Mouse (Mus musculus) kidney, embryonic 14.5 days (tissue): Measurements from ENCODE around the gene Supt20. TPM values are rescaled to one million over a fixed set of nuclear protein-coding genes. Genes with fewer than 3 reads are reported as not detected.
"Not testable (repeated sequence)": the region's sequence is repeated elsewhere in the genome, so short reads cannot be mapped to it uniquely, and the experiment has no call there.

Experiments used
- ATAC-seq: fragments of 200-750 bp; cut with Nextera tagmentation; 2 replicates; pipeline ENCODE4 v1.8.0; 2017; ENCODE audit warnings: moderate number of reproducible peaks, mild to moderate bottlenecking, moderate TSS enrichment, moderate library complexity; ENCODE audit not compliant: low FRiP score, low TSS enrichment
- H3K27ac ChIP-seq: fragments of 300-500 bp; sonication (generic); 2 replicates; pipeline ENCODE4 v1.5.1; 2014; ENCODE audit warnings: low read depth, mild to moderate bottlenecking, low read length, moderate library complexity, mixed read lengths
- H3K27me3 ChIP-seq: fragments of 300-500 bp; sonication (generic); 2 replicates; pipeline ENCODE4 v1.6.1; 2014; ENCODE audit warnings: mild to moderate bottlenecking, low read length; ENCODE audit not compliant: control insufficient read depth, insufficient read depth
- H3K36me3 ChIP-seq: fragments of 300-500 bp; sonication (generic); 2 replicates; pipeline ENCODE4 v1.6.1; 2014; ENCODE audit warnings: low read length, mixed read lengths; ENCODE audit not compliant: control insufficient read depth, insufficient read depth
- H3K4me1 ChIP-seq: fragments of 300-500 bp; sonication (generic); 2 replicates; pipeline ENCODE4 v1.6.1; 2014; ENCODE audit warnings: low read length, mixed read lengths; ENCODE audit not compliant: control insufficient read depth, insufficient read depth
- H3K4me2 ChIP-seq: fragments of 300-500 bp; sonication (generic); replicated peaks from 2 replicates; pipeline ENCODE4 v1.6.1; 2014; ENCODE audit warnings: low read depth, mild to moderate bottlenecking, low read length
- H3K4me3 ChIP-seq: fragments of 300-500 bp; sonication (generic); 2 replicates; pipeline ENCODE4 v1.5.1; 2014; ENCODE audit warnings: mild to moderate bottlenecking, low read length
- H3K9ac ChIP-seq: fragments of 300-500 bp; sonication (generic); 2 replicates; pipeline ENCODE4 v1.6.1; 2014; ENCODE audit warnings: low read depth, mild to moderate bottlenecking, low read length, moderate library complexity
- H3K9me3 ChIP-seq: fragments of 300-500 bp; sonication (generic); 2 replicates; pipeline ENCODE4 v1.6.1; 2016; ENCODE audit warnings: low read length; ENCODE audit not compliant: control insufficient read depth
- WGBS: fragments of 180-500 bp; shearing (Covaris S2); extraction: QIAGEN DNeasy Blood & Tissue Kit; methylation state at CpG from one replicate; pipeline ENCODE4 v1.1.7; 2014; 5-methylcytosine and 5-hydroxymethylcytosine counted together
- polyA plus RNA-seq: library from polyadenylated mRNA; unstranded; fragments of >200 nt; fragmentation: Nextera tagmentation; extraction: Ambion mirVana; gene quantifications from 2 replicates; pipeline ENCODE4 v1.2.1, GENCODE M21; 2014

Supt20 gene
- polyA plus RNA-seq, 1 experiment from 2014 or later = 121 TPM

- H3K4me3 ChIP-seq = no peak overlapping the region
- H3K9ac ChIP-seq = no peak overlapping the region
- ATAC-seq = no peak
- H3K36me3 ChIP-seq = no peaks in the 10 kb centered on the region
- H3K4me2 ChIP-seq = no peak overlapping the region; the same call in 1 of the 2 replicates
- peaks cover 9% of the 10 kb centered on the region; the same call in 1 of the 2 replicates for H3K4me1 ChIP-seq
- H3K27ac ChIP-seq = no peak overlapping the region
- no peaks in the 10 kb centered on the region for H3K9me3 ChIP-seq
- 68% methylated on average over 8 of the region's 8 CpGs for WGBS
- no peaks in the 10 kb centered on the region for H3K27me3 ChIP-seq
Observed at GRCm38 (mm10) chr3:54757446-54757845, 64.8 kb downstream of the Supt20 start.

- no peak overlapping the region for H3K4me3 ChIP-seq
- no peak for ATAC-seq
Observed at GRCm38 (mm10) chr3:54759211-54759610, 66.6 kb downstream of the Supt20 start.

DNA sequence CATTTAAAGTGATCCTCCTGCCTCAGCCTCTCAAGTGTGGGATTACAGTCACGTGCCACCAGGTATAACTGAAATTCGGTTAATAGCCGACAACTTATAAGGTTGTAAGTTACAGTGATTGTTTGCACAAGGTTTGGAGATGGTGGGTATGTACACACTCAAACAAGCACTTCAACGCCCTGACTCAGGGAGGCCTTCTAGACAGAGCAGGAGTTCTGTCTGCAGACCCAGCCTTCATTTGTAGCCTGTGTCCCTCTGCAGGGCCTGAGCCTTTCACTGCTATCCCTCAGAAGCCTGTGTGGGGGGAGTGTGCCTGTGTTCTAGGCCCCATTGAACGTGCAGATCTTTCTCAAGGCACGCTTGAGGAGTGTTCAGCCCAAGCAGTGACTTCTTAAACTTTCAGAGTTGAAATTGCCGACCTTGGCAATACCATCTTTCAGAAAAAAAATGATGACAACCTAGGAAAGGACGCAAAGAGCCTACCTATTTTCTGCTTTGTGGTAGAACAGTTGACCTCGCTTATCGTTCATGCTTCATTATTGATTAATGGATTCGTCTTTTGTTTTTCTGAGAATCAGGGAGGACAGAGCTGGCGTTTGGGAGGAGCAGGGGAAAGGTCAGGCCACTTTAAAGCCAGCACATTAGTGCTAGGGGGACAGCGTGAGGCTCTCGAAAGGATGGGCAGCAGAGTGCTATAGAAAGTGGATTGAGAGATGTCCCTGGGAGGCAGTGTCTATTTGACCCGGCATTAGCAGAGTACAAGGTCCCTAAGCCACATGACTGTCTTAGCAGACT lies 67.9 kb downstream of the Supt20 start:
- H3K9ac ChIP-seq = no peak overlapping the region
- 53% methylated on average over 15 of the region's 15 CpGs for WGBS
- H3K4me1 ChIP-seq = no peaks in the 10 kb centered on the region
- H3K27ac ChIP-seq = no peak overlapping the region
- H3K9me3 ChIP-seq = no peaks in the 10 kb centered on the region
- H3K4me3 ChIP-seq = no peak overlapping the region
- H3K4me2 ChIP-seq = no peak overlapping the region
- no peaks in the 10 kb centered on the region for H3K27me3 ChIP-seq
- H3K36me3 ChIP-seq = no peaks in the 10 kb centered on the region
- ATAC-seq = no peak

More at GRCm38 (mm10) chr3:54759211-54759610, 66.6 kb downstream of the Supt20 start:
- 74% methylated on average over 9 of the region's 9 CpGs for WGBS
- Histone ChIP-seq H3K36me3 (no peaks in the 10 kb centered on the region), H3K9me3 (no peaks in the 10 kb centered on the region), H3K27ac (no peak overlapping the region), H3K27me3 (no peaks in the 10 kb centered on the region), H3K4me1 (peaks cover 9% of the 10 kb centered on the region; the same call in 1 of the 2 replicates), H3K4me2 (no peak overlapping the region), H3K9ac (no peak overlapping the region)

GRCm38 (mm10) chr3:54761258-54761657 lies 68.7 kb downstream of the Supt20 start:
- no peaks in the 10 kb centered on the region for H3K27me3 ChIP-seq
- H3K9ac ChIP-seq = no peak overlapping the region
- 97% methylated on average over 1 of the region's 1 CpGs for WGBS
- no peak overlapping the region for H3K4me3 ChIP-seq
- no peak overlapping the region for H3K4me2 ChIP-seq
- ATAC-seq = no peak
- no peaks in the 10 kb centered on the region for H3K4me1 ChIP-seq
- no peaks in the 10 kb centered on the region for H3K9me3 ChIP-seq
- H3K36me3 ChIP-seq = no peaks in the 10 kb centered on the region
- no peak overlapping the region for H3K27ac ChIP-seq

DNA sequence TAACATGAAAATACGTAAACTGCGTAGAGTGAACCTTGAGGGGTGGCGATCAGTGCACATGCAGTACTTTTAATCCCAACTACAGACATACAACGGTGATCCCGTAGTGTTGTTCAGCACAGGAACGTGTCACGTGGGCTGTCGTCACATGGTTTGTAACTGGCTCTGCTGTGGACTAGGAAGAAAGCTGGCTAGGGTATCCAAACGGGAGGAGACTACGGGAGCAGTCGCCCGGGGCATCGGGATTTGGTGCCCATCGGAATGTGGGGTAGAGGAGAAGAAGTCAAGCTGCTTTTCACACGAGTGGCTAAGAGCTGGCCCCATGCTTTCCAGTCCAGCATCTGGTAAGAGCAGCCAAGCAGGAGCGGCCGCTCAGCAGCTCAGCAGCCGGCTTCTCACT lies 71.8 kb downstream of the Supt20 start:
- WGBS = 72% methylated on average over 18 of the region's 18 CpGs

GRCm38 (mm10) chr3:54765521-54765920 lies 72.9 kb downstream of the Supt20 start:
- not testable (repeated sequence) for H3K36me3 ChIP-seq, H3K27ac ChIP-seq, H3K27me3 ChIP-seq, H3K4me2 ChIP-seq, H3K9ac ChIP-seq, H3K9me3 ChIP-seq, H3K4me3 ChIP-seq, H3K4me1 ChIP-seq, ATAC-seq
- 91% methylated on average over 6 of the region's 6 CpGs for WGBS

More for the DNA sequence above, 71.8 kb downstream of the Supt20 start:
- Histone ChIP-seq H3K4me3 (peak overlapping the region; percentile 7; the same call in 1 of the 2 replicates), H3K4me2 (peak overlapping the region; percentile 12), H3K4me1 (no peaks in the 10 kb centered on the region), H3K36me3 (no peaks in the 10 kb centered on the region), H3K27me3 (no peaks in the 10 kb centered on the region), H3K9ac (no peak overlapping the region), H3K9me3 (no peaks in the 10 kb centered on the region), H3K27ac (no peak overlapping the region)
- ATAC-seq = no peak

- Histone ChIP-seq H3K9ac (no peak overlapping the region), H3K4me2 (no peak overlapping the region), H3K9me3 (no peaks in the 10 kb centered on the region), H3K36me3 (no peaks in the 10 kb centered on the region), H3K27ac (no peak overlapping the region), H3K4me3 (no peak overlapping the region), H3K4me1 (no peaks in the 10 kb centered on the region), H3K27me3 (no peaks in the 10 kb centered on the region)
- ATAC-seq = no peak
- WGBS = 79% methylated on average over 14 of the region's 14 CpGs
Observed at GRCm38 (mm10) chr3:54766034-54766433, 73.4 kb downstream of the Supt20 start.

- Histone ChIP-seq H3K27ac (no peak overlapping the region), H3K9ac (no peak overlapping the region), H3K4me1 (no peaks in the 10 kb centered on the region), H3K9me3 (no peaks in the 10 kb centered on the region), H3K4me3 (no peak overlapping the region), H3K27me3 (no peaks in the 10 kb centered on the region), H3K4me2 (no peak overlapping the region), H3K36me3 (no peaks in the 10 kb centered on the region)
- WGBS = 70% methylated on average over 5 of the region's 5 CpGs
- no peak for ATAC-seq
Observed at GRCm38 (mm10) chr3:54766811-54767210, 74.2 kb downstream of the Supt20 start.

DNA sequence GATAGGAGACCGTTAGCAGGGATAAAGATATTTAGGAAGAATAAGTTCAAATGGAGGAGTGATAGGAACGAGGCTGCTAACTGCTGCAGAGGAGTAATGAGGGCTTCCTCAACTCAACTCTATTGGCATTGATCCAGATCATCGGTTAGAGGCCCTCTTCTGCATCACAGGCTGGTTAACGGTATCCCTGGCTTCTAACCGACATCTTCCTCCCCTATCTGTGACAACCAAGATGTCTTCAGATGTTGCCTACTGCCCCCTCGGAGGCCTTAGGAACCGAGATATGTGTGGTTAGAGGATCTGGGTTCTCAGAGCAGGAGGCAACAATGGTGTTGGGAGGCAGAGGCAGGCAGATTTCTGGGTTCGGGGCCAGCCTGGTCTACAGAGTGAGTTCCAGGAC lies 76.0 kb downstream of the Supt20 start:
- no peak overlapping the region for H3K27ac ChIP-seq
- no peak overlapping the region for H3K9ac ChIP-seq
- no peaks in the 10 kb centered on the region for H3K27me3 ChIP-seq
- no peaks in the 10 kb centered on the region for H3K4me1 ChIP-seq
- H3K9me3 ChIP-seq = 0 out of 2 replicates have a peak, but pooled peaks cover 2% of the 10 kb centered on the region
- no peaks in the 10 kb centered on the region for H3K36me3 ChIP-seq
- no peak overlapping the region for H3K4me3 ChIP-seq
- ATAC-seq = no peak
- 89% methylated on average over 8 of the region's 8 CpGs for WGBS
- H3K4me2 ChIP-seq = no peak overlapping the region
